Mouse (Mus musculus): ENCODE results near the gene Gpr139. TPM values are rescaled to one million over a fixed set of nuclear protein-coding genes. Genes with fewer than 3 reads are reported as not detected.

The Gpr139 gene
- not detected for polyA plus RNA-seq (2012; fragmentation: generic; extraction: Trizol)

- Histone ChIP-seq H3K4me2 (ENCODE audit: low read depth) (no peak within 1 kb of the TSS), H3K36me3 (ENCODE audit: control insufficient read depth, insufficient read depth) (no peaks in the 10 kb centered on the region), H3ac (ENCODE audit: control insufficient read depth, insufficient read length) (no peak within 1 kb of the TSS), H3K79me2 (ENCODE audit: control insufficient read depth, insufficient read depth) (no peaks in the 10 kb centered on the region), H3K4me3 (no peak within 1 kb of the TSS), H3K27me3 (ENCODE audit: control insufficient read depth, insufficient read depth, insufficient read length) (peaks cover 12% of the 10 kb centered on the region)
- TF ChIP-seq TCF12 (IDR thresholded peaks at IDR 0.05; ENCODE audit: insufficient read depth, poor library complexity, severe bottlenecking) (no peak), POLR2AphosphoS2 (IDR thresholded peaks at IDR 0.05; ENCODE audit: insufficient read length, low read depth) (no peak), SRF (IDR thresholded peaks at IDR 0.05; ENCODE audit: control insufficient read depth, insufficient read length, low read depth) (no peak), MAX (IDR thresholded peaks at IDR 0.05; ENCODE audit: low read depth) (no peak), TCF3 (IDR thresholded peaks at IDR 0.05; ENCODE audit: insufficient read length, low read depth) (no peak), E2F4 (IDR thresholded peaks at IDR 0.05; ENCODE audit: insufficient read depth) (no peak), MYOD1 (IDR thresholded peaks at IDR 0.05; ENCODE audit: control insufficient read depth in 1 of 3, insufficient read length in 2 of 3, low read depth in 2 of 3) (no peak), USF1 (IDR thresholded peaks at IDR 0.05; ENCODE audit: low read depth) (no peak), POLR2A (IDR thresholded peaks at IDR 0.05; ENCODE audit: insufficient read length, low read depth) (no peak), REST (IDR thresholded peaks at IDR 0.05; ENCODE audit: insufficient read depth, insufficient read length) (no peak), CEBPB (IDR thresholded peaks at IDR 0.05; ENCODE audit: insufficient read depth, poor library complexity, severe bottlenecking) (no peak), MYOG (IDR thresholded peaks at IDR 0.05; ENCODE audit: control insufficient read depth in 1 of 3, insufficient read depth in 1 of 3, insufficient read length in 2 of 3, low read depth in 2 of 3) (no peak)
Observed at GRCm38 (mm10) chr7:119184341-119185143, at the start of gene Gpr139. TSS of gene Gpr139 (minus strand) at chr7:119184603.

DNA sequence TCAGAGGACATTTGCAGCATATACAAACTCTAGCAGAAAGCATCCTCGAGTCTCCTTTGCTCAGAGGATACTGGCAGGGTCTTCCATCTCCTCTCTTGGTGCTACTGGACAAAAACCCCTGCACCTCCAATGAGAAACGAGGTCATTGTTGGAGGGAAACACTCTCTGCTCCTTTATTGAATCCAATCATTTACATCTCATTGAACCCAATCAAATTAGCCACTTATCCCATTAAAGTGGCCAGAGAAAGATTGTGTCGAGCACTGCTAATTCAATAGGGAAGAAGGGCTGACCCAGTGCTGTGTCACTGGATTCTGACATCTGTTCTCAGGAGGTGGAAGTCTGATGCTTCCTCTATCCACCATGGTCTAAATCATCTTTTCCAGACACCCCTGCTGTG lies 46.6 kb upstream of the Gpr139 start:
- Histone ChIP-seq H3K4me3 (no peak overlapping the region), H3K27me3 (ENCODE audit: control insufficient read depth, insufficient read depth, insufficient read length) (no peaks in the 10 kb centered on the region), H3K79me2 (ENCODE audit: control insufficient read depth, insufficient read depth) (no peaks in the 10 kb centered on the region), H3K36me3 (ENCODE audit: control insufficient read depth, insufficient read depth) (no peaks in the 10 kb centered on the region), H3ac (ENCODE audit: control insufficient read depth, insufficient read length) (no peak overlapping the region), H3K4me2 (ENCODE audit: low read depth) (no peak overlapping the region)
- no peak for TF ChIP-seq MYOD1 (IDR thresholded peaks at IDR 0.05; ENCODE audit: control insufficient read depth in 1 of 3, insufficient read length in 2 of 3, low read depth in 2 of 3)
- TF ChIP-seq USF1 (IDR thresholded peaks at IDR 0.05; ENCODE audit: low read depth) = no peak
- no peak for TF ChIP-seq POLR2A (IDR thresholded peaks at IDR 0.05; ENCODE audit: insufficient read length, low read depth)
- no peak for TF ChIP-seq POLR2AphosphoS2 (IDR thresholded peaks at IDR 0.05; ENCODE audit: insufficient read length, low read depth)

GRCm38 (mm10) chr7:119222706-119223105 lies 38.3 kb upstream of the Gpr139 start:
- Histone ChIP-seq H3K36me3 (ENCODE audit: control insufficient read depth, insufficient read depth) (no peaks in the 10 kb centered on the region), H3K27me3 (ENCODE audit: control insufficient read depth, insufficient read depth, insufficient read length) (no peaks in the 10 kb centered on the region), H3K4me2 (ENCODE audit: low read depth) (no peak overlapping the region), H3K4me3 (no peak overlapping the region), H3K79me2 (ENCODE audit: control insufficient read depth, insufficient read depth) (no peaks in the 10 kb centered on the region), H3ac (ENCODE audit: control insufficient read depth, insufficient read length) (no peak overlapping the region)
- TF ChIP-seq CEBPB (IDR thresholded peaks at IDR 0.05; ENCODE audit: insufficient read depth, poor library complexity, severe bottlenecking) (no peak), POLR2AphosphoS2 (IDR thresholded peaks at IDR 0.05; ENCODE audit: insufficient read length, low read depth) (no peak), MAX (IDR thresholded peaks at IDR 0.05; ENCODE audit: low read depth) (no peak), MYOD1 (IDR thresholded peaks at IDR 0.05; ENCODE audit: control insufficient read depth in 1 of 3, insufficient read length in 2 of 3, low read depth in 2 of 3) (no peak), E2F4 (IDR thresholded peaks at IDR 0.05; ENCODE audit: insufficient read depth) (no peak), POLR2A (IDR thresholded peaks at IDR 0.05; ENCODE audit: insufficient read length, low read depth) (no peak), SRF (IDR thresholded peaks at IDR 0.05; ENCODE audit: control insufficient read depth, insufficient read length, low read depth) (no peak), REST (IDR thresholded peaks at IDR 0.05; ENCODE audit: insufficient read depth, insufficient read length) (no peak)

- H3K4me3 ChIP-seq = no peak overlapping the region
- TF ChIP-seq SRF (IDR thresholded peaks at IDR 0.05; ENCODE audit: control insufficient read depth, insufficient read length, low read depth) = no peak
- no peak for TF ChIP-seq USF1 (IDR thresholded peaks at IDR 0.05; ENCODE audit: low read depth)
- TF ChIP-seq E2F4 (IDR thresholded peaks at IDR 0.05; ENCODE audit: insufficient read depth) = no peak
- no peak for TF ChIP-seq MYOG (IDR thresholded peaks at IDR 0.05; ENCODE audit: control insufficient read depth in 1 of 3, insufficient read depth in 1 of 3, insufficient read length in 2 of 3, low read depth in 2 of 3)
- TF ChIP-seq MYOD1 (IDR thresholded peaks at IDR 0.05; ENCODE audit: control insufficient read depth in 1 of 3, insufficient read length in 2 of 3, low read depth in 2 of 3) = no peak
- no peak for TF ChIP-seq TCF12 (IDR thresholded peaks at IDR 0.05; ENCODE audit: insufficient read depth, poor library complexity, severe bottlenecking)
- no peak for TF ChIP-seq TCF3 (IDR thresholded peaks at IDR 0.05; ENCODE audit: insufficient read length, low read depth)
- TF ChIP-seq CEBPB (IDR thresholded peaks at IDR 0.05; ENCODE audit: insufficient read depth, poor library complexity, severe bottlenecking) = no peak
- no peak for TF ChIP-seq POLR2AphosphoS2 (IDR thresholded peaks at IDR 0.05; ENCODE audit: insufficient read length, low read depth)
- TF ChIP-seq MAX (IDR thresholded peaks at IDR 0.05; ENCODE audit: low read depth) = no peak
- no peak for TF ChIP-seq REST (IDR thresholded peaks at IDR 0.05; ENCODE audit: insufficient read depth, insufficient read length)
- no peak for TF ChIP-seq POLR2A (IDR thresholded peaks at IDR 0.05; ENCODE audit: insufficient read length, low read depth)
- no peaks in the 10 kb centered on the region for H3K36me3 ChIP-seq (ENCODE audit: control insufficient read depth, insufficient read depth)
- H3K79me2 ChIP-seq (ENCODE audit: control insufficient read depth, insufficient read depth) = no peaks in the 10 kb centered on the region
- no peak overlapping the region for H3K4me2 ChIP-seq (ENCODE audit: low read depth)
- H3ac ChIP-seq (ENCODE audit: control insufficient read depth, insufficient read length) = no peak overlapping the region
- no peaks in the 10 kb centered on the region for H3K27me3 ChIP-seq (ENCODE audit: control insufficient read depth, insufficient read depth, insufficient read length)
Observed at GRCm38 (mm10) chr7:119219121-119219520, 34.7 kb upstream of the Gpr139 start.

DNA sequence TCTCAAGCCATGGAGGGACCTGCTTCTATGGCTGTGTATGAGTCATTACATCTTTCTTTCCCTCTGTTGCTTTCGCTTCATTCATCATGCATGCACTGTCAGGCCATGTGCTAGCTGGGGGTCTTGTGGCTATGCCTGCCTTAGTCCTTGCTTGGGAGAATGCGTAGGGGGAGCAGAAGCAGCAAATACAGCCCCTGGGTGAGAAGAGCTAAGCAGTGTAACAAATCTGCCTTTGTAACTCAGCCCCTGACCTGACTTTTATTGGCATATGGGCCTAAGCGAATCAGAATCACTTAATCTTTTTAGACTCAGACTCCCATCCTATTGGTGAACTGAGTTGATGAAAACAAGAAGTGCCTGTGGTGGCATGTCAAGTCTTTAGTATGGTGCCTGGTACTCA lies 22.8 kb upstream of the Gpr139 start:
- Histone ChIP-seq H3ac (ENCODE audit: control insufficient read depth, insufficient read length) (no peak overlapping the region), H3K27me3 (ENCODE audit: control insufficient read depth, insufficient read depth, insufficient read length) (no peaks in the 10 kb centered on the region), H3K4me2 (ENCODE audit: low read depth) (no peak overlapping the region), H3K79me2 (ENCODE audit: control insufficient read depth, insufficient read depth) (no peaks in the 10 kb centered on the region), H3K36me3 (ENCODE audit: control insufficient read depth, insufficient read depth) (no peaks in the 10 kb centered on the region), H3K4me3 (no peak overlapping the region)
- TF ChIP-seq E2F4 (IDR thresholded peaks at IDR 0.05; ENCODE audit: insufficient read depth) (no peak), TCF12 (IDR thresholded peaks at IDR 0.05; ENCODE audit: insufficient read depth, poor library complexity, severe bottlenecking) (no peak), CEBPB (IDR thresholded peaks at IDR 0.05; ENCODE audit: insufficient read depth, poor library complexity, severe bottlenecking) (no peak), USF1 (IDR thresholded peaks at IDR 0.05; ENCODE audit: low read depth) (no peak), MYOG (IDR thresholded peaks at IDR 0.05; ENCODE audit: control insufficient read depth in 1 of 3, insufficient read depth in 1 of 3, insufficient read length in 2 of 3, low read depth in 2 of 3) (no peak), TCF3 (IDR thresholded peaks at IDR 0.05; ENCODE audit: insufficient read length, low read depth) (no peak), POLR2AphosphoS2 (IDR thresholded peaks at IDR 0.05; ENCODE audit: insufficient read length, low read depth) (no peak), MAX (IDR thresholded peaks at IDR 0.05; ENCODE audit: low read depth) (no peak), REST (IDR thresholded peaks at IDR 0.05; ENCODE audit: insufficient read depth, insufficient read length) (no peak), POLR2A (IDR thresholded peaks at IDR 0.05; ENCODE audit: insufficient read length, low read depth) (no peak), MYOD1 (IDR thresholded peaks at IDR 0.05; ENCODE audit: control insufficient read depth in 1 of 3, insufficient read length in 2 of 3, low read depth in 2 of 3) (no peak), SRF (IDR thresholded peaks at IDR 0.05; ENCODE audit: control insufficient read depth, insufficient read length, low read depth) (no peak)
